Mouse (Mus musculus): ENCODE measurements around the gene Plcb4. TPM values are rescaled to one million over a fixed set of nuclear protein-coding genes. Genes with fewer than 3 reads are reported as not detected.

Gene Plcb4
- polyA plus RNA-seq, 1 experiment from 2014 or later, result 28.5 TPM

- H3K27me3 ChIP-seq, result no peaks in the 10 kb centered on the region
- WGBS, result 65% methylated on average over 10 of the region's 10 CpGs
- H3K4me1 ChIP-seq, result no peaks in the 10 kb centered on the region
- H3K27ac ChIP-seq (replicated peaks), result no peak overlapping the region
- no peaks in the 10 kb centered on the region for H3K9me3 ChIP-seq
- H3K4me2 ChIP-seq (replicated peaks), result no peak overlapping the region
- no peak overlapping the region for H3K4me3 ChIP-seq
- H3K9ac ChIP-seq (replicated peaks), result no peak overlapping the region
- H3K36me3 ChIP-seq, result no peaks in the 10 kb centered on the region
- ATAC-seq (ENCODE audit: low FRiP score, low read depth), result no peak
These were observed 114.6 kb downstream of the Plcb4 start for GRCm38 (mm10) chr2:135773194-135773972.

GRCm38 (mm10) chr2:135775026-135775425 is 116.2 kb downstream of the Plcb4 start:
- 81% methylated on average over 4 of the region's 4 CpGs for WGBS
- Histone ChIP-seq H3K27ac (replicated peaks) (no peak overlapping the region), H3K27me3 (no peaks in the 10 kb centered on the region), H3K4me1 (no peaks in the 10 kb centered on the region), H3K9ac (replicated peaks) (no peak overlapping the region), H3K4me2 (replicated peaks) (no peak overlapping the region), H3K36me3 (no peaks in the 10 kb centered on the region), H3K9me3 (no peaks in the 10 kb centered on the region), H3K4me3 (no peak overlapping the region)
- no peak for ATAC-seq (ENCODE audit: low FRiP score, low read depth)

- Histone ChIP-seq H3K4me2 (replicated peaks) (no peak overlapping the region), H3K4me1 (no peaks in the 10 kb centered on the region), H3K27me3 (no peaks in the 10 kb centered on the region), H3K9me3 (no peaks in the 10 kb centered on the region), H3K9ac (replicated peaks) (no peak overlapping the region), H3K36me3 (no peaks in the 10 kb centered on the region), H3K4me3 (no peak overlapping the region), H3K27ac (replicated peaks) (no peak overlapping the region)
- WGBS, result 98% methylated on average over 4 of the region's 4 CpGs
- no peak for ATAC-seq (ENCODE audit: low FRiP score, low read depth)
These were observed 117.4 kb downstream of the Plcb4 start for GRCm38 (mm10) chr2:135776131-135776775.

GRCm38 (mm10) chr2:135781391-135781790 is 122.6 kb downstream of the Plcb4 start:
- no peak overlapping the region for H3K4me3 ChIP-seq
- H3K9me3 ChIP-seq, result no peaks in the 10 kb centered on the region
- no peaks in the 10 kb centered on the region for H3K27me3 ChIP-seq
- H3K4me1 ChIP-seq, result no peaks in the 10 kb centered on the region
- no peak overlapping the region for H3K4me2 ChIP-seq (replicated peaks)
- no peak for ATAC-seq (ENCODE audit: low FRiP score, low read depth)
- no peak overlapping the region for H3K9ac ChIP-seq (replicated peaks)
- WGBS, result 72% methylated on average over 6 of the region's 6 CpGs
- H3K27ac ChIP-seq (replicated peaks), result no peak overlapping the region
- no peaks in the 10 kb centered on the region for H3K36me3 ChIP-seq

GRCm38 (mm10) chr2:135787415-135787814 is 128.6 kb downstream of the Plcb4 start:
- H3K9ac ChIP-seq (replicated peaks), result no peak overlapping the region
- peaks cover 3% of the 10 kb centered on the region for H3K4me1 ChIP-seq
- ATAC-seq (ENCODE audit: low FRiP score, low read depth), result no peak
- no peak overlapping the region for H3K4me3 ChIP-seq
- H3K27ac ChIP-seq (replicated peaks), result no peak overlapping the region
- no peaks in the 10 kb centered on the region for H3K27me3 ChIP-seq
- no peak overlapping the region for H3K4me2 ChIP-seq (replicated peaks)
- 92% methylated on average over 6 of the region's 6 CpGs for WGBS
- no peaks in the 10 kb centered on the region for H3K36me3 ChIP-seq
- H3K9me3 ChIP-seq, result no peaks in the 10 kb centered on the region

- Histone ChIP-seq H3K9me3 (no peaks in the 10 kb centered on the region), H3K4me3 (no peak overlapping the region), H3K27me3 (no peaks in the 10 kb centered on the region), H3K4me1 (peaks cover 16% of the 10 kb centered on the region), H3K4me2 (replicated peaks) (no peak overlapping the region), H3K27ac (replicated peaks) (no peak overlapping the region), H3K36me3 (no peaks in the 10 kb centered on the region), H3K9ac (replicated peaks) (no peak overlapping the region)
- ATAC-seq (ENCODE audit: low FRiP score, low read depth), result peak; percentile 76
- WGBS, result 83% methylated on average over 4 of the region's 4 CpGs
These were observed 134.1 kb downstream of the Plcb4 start for GRCm38 (mm10) chr2:135792907-135793306.

GRCm38 (mm10) chr2:135796684-135797083 is 137.9 kb downstream of the Plcb4 start:
- ATAC-seq (ENCODE audit: low FRiP score, low read depth), result no peak
- 93% methylated on average over 5 of the region's 5 CpGs for WGBS

GRCm38 (mm10) chr2:135797677-135798546 is 139.1 kb downstream of the Plcb4 start:
- no peaks in the 10 kb centered on the region for H3K9me3 ChIP-seq
- peak; percentile 41; the same call in 1 of the 2 replicates for ATAC-seq (ENCODE audit: low FRiP score, low read depth)

More at GRCm38 (mm10) chr2:135796684-135797083, 137.9 kb downstream of the Plcb4 start:
- Histone ChIP-seq H3K4me2 (replicated peaks) (no peak overlapping the region), H3K36me3 (no peaks in the 10 kb centered on the region), H3K27ac (replicated peaks) (no peak overlapping the region), H3K9me3 (no peaks in the 10 kb centered on the region), H3K9ac (replicated peaks) (no peak overlapping the region), H3K27me3 (no peaks in the 10 kb centered on the region), H3K4me1 (peaks cover 22% of the 10 kb centered on the region), H3K4me3 (no peak overlapping the region)

GRCm38 (mm10) chr2:135799149-135799770 is 140.4 kb downstream of the Plcb4 start:
- Histone ChIP-seq H3K27ac (replicated peaks) (no peak overlapping the region), H3K4me1 (peaks cover 17% of the 10 kb centered on the region), H3K4me2 (replicated peaks) (no peak overlapping the region), H3K4me3 (no peak overlapping the region), H3K27me3 (no peaks in the 10 kb centered on the region), H3K9me3 (no peaks in the 10 kb centered on the region), H3K36me3 (no peaks in the 10 kb centered on the region), H3K9ac (replicated peaks) (no peak overlapping the region)
- no peak for ATAC-seq (ENCODE audit: low FRiP score, low read depth)
- 58% methylated on average over 10 of the region's 10 CpGs for WGBS

More at GRCm38 (mm10) chr2:135797677-135798546, 139.1 kb downstream of the Plcb4 start:
- no peaks in the 10 kb centered on the region for H3K36me3 ChIP-seq
- H3K4me3 ChIP-seq, result no peak overlapping the region
- H3K27me3 ChIP-seq, result no peaks in the 10 kb centered on the region
- WGBS, result 52% methylated on average over 5 of the region's 5 CpGs
- no peak overlapping the region for H3K9ac ChIP-seq (replicated peaks)
- no peak overlapping the region for H3K4me2 ChIP-seq (replicated peaks)
- peaks cover 22% of the 10 kb centered on the region for H3K4me1 ChIP-seq
- H3K27ac ChIP-seq (replicated peaks), result peak overlapping the region; percentile 56

GRCm38 (mm10) chr2:135800385-135800784 is 141.6 kb downstream of the Plcb4 start:
- Histone ChIP-seq H3K9ac (replicated peaks) (no peak overlapping the region), H3K27me3 (no peaks in the 10 kb centered on the region), H3K9me3 (no peaks in the 10 kb centered on the region), H3K36me3 (no peaks in the 10 kb centered on the region), H3K4me3 (no peak overlapping the region), H3K4me1 (peaks cover 17% of the 10 kb centered on the region), H3K4me2 (replicated peaks) (no peak overlapping the region), H3K27ac (replicated peaks) (no peak overlapping the region)
- WGBS, result 76% methylated on average over 6 of the region's 6 CpGs
- no peak for ATAC-seq (ENCODE audit: low FRiP score, low read depth)

GRCm38 (mm10) chr2:135802878-135803450 is 144.2 kb downstream of the Plcb4 start:
- H3K4me2 ChIP-seq (replicated peaks), result no peak overlapping the region

More at GRCm38 (mm10) chr2:135802878-135803450, 144.2 kb downstream of the Plcb4 start:
- Histone ChIP-seq H3K9ac (replicated peaks) (no peak overlapping the region), H3K36me3 (no peaks in the 10 kb centered on the region), H3K27me3 (no peaks in the 10 kb centered on the region), H3K27ac (replicated peaks) (no peak overlapping the region), H3K9me3 (no peaks in the 10 kb centered on the region), H3K4me1 (peaks cover 9% of the 10 kb centered on the region), H3K4me3 (no peak overlapping the region)
- 83% methylated on average over 9 of the region's 9 CpGs for WGBS
- ATAC-seq (ENCODE audit: low FRiP score, low read depth), result no peak
